Mouse (Mus musculus) midbrain, embryonic 12.5 days (tissue): ENCODE results near the gene Adnp. TPM values are rescaled to one million over a fixed set of nuclear protein-coding genes. Genes with fewer than 3 reads are reported as not detected.

Experiments
- ATAC-seq: fragments of 200-750 bp; cut with Nextera tagmentation; 2 replicates; pipeline ENCODE4 v1.8.0; 2017; ENCODE audit warnings: low read depth, moderate TSS enrichment, moderate library complexity; ENCODE audit not compliant: low FRiP score
- H3K27ac ChIP-seq: fragments of 300-500 bp; sonication (generic); replicated peaks from 2 replicates; pipeline ENCODE4 v1.5.1; 2016; ENCODE audit warnings: mild to moderate bottlenecking
- H3K27me3 ChIP-seq: fragments of 300-500 bp; sonication (generic); 2 replicates; pipeline ENCODE4 v1.6.1; 2016; ENCODE audit warnings: mild to moderate bottlenecking
- H3K36me3 ChIP-seq: fragments of 300-500 bp; sonication (generic); 2 replicates; pipeline ENCODE4 v1.6.1; 2016
- H3K4me1 ChIP-seq: fragments of 300-500 bp; sonication (generic); 2 replicates; pipeline ENCODE4 v1.6.1; 2016
- H3K4me2 ChIP-seq: fragments of 300-500 bp; sonication (generic); replicated peaks from 2 replicates; pipeline ENCODE4 v1.6.1; 2016; ENCODE audit warnings: mild to moderate bottlenecking, moderate library complexity
- H3K4me3 ChIP-seq: fragments of 300-500 bp; sonication (generic); 2 replicates; pipeline ENCODE4 v1.5.1; 2016; ENCODE audit warnings: mild to moderate bottlenecking
- H3K9ac ChIP-seq: fragments of 300-500 bp; sonication (generic); replicated peaks from 2 replicates; pipeline ENCODE4 v1.6.1; 2016; ENCODE audit warnings: mild to moderate bottlenecking, moderate library complexity
- H3K9me3 ChIP-seq: fragments of 300-500 bp; sonication (generic); 2 replicates; pipeline ENCODE4 v1.6.1; 2016; ENCODE audit warnings: mild to moderate bottlenecking
- WGBS: fragments of 180-500 bp; shearing (Covaris S2); methylation state at CpG from one replicate; pipeline ENCODE4 v1.1.7; 2016; 5-methylcytosine and 5-hydroxymethylcytosine counted together
- microRNA-seq: library from miRNA; unstranded; fragments of <30 nt; microRNA quantifications from one replicate; pipeline ENCODE4, GENCODE M21; 2017
- polyA plus RNA-seq: library from polyadenylated mRNA; unstranded; fragments of >200 nt; fragmentation: Nextera tagmentation; extraction: Ambion mirVana; gene quantifications from 2 replicates; pipeline ENCODE4 v1.2.1, GENCODE M21; 2016

Gene Adnp
- polyA plus RNA-seq, 1 experiment from 2014 or later, result 7.5 TPM

- Histone ChIP-seq H3K4me3 (no peak overlapping the region), H3K9ac (no peak overlapping the region), H3K4me2 (no peak overlapping the region), H3K9me3 (no peaks in the 10 kb centered on the region), H3K36me3 (no peaks in the 10 kb centered on the region), H3K27ac (no peak overlapping the region), H3K27me3 (no peaks in the 10 kb centered on the region), H3K4me1 (no peaks in the 10 kb centered on the region)
- WGBS, result 76% methylated on average over 2 of the region's 2 CpGs
- ATAC-seq, result no peak
Measured at GRCm38 (mm10) chr2:168145437-168145836, 61.5 kb downstream of the Adnp start.

- H3K27ac ChIP-seq, result no peak overlapping the region
Measured at GRCm38 (mm10) chr2:168143794-168144193, 63.1 kb downstream of the Adnp start.

GRCm38 (mm10) chr2:168137161-168137560 lies 69.8 kb downstream of the Adnp start:
- WGBS, result 72% methylated on average over 15 of the region's 15 CpGs
- Histone ChIP-seq H3K4me3 (no peak overlapping the region), H3K27me3 (no peaks in the 10 kb centered on the region), H3K27ac (no peak overlapping the region), H3K4me2 (no peak overlapping the region), H3K36me3 (no peaks in the 10 kb centered on the region), H3K4me1 (no peaks in the 10 kb centered on the region), H3K9ac (no peak overlapping the region; the same call in 1 of the 2 replicates), H3K9me3 (no peaks in the 10 kb centered on the region)
- no peak for ATAC-seq

More at GRCm38 (mm10) chr2:168143794-168144193, 63.1 kb downstream of the Adnp start:
- H3K9ac ChIP-seq, result no peak overlapping the region
- H3K9me3 ChIP-seq, result no peaks in the 10 kb centered on the region
- H3K4me1 ChIP-seq, result no peaks in the 10 kb centered on the region
- H3K4me3 ChIP-seq, result no peak overlapping the region
- no peaks in the 10 kb centered on the region for H3K27me3 ChIP-seq
- H3K4me2 ChIP-seq, result no peak overlapping the region
- H3K36me3 ChIP-seq, result no peaks in the 10 kb centered on the region
- 33% methylated on average over 5 of the region's 5 CpGs for WGBS
- ATAC-seq, result no peak

Small RNAs within 50 kb of the gene (microRNA-seq; reads per million reads assigned to microRNA genes)
- gene Gm24561, result not detected

Other genes with a start within 250 kb of the Adnp start
- 1.1 and 1.2 TPM in 2 replicates for gene Ripor3, start 196.5 kb downstream of the Adnp start, polyA plus RNA-seq
- 8.6 and 11.4 TPM in 2 replicates for gene Pard6b, start 126.1 kb downstream of the Adnp start, polyA plus RNA-seq
- 23.6 and 24.7 TPM in 2 replicates for gene Gm20716, start 23.3 kb upstream of the Adnp start, polyA plus RNA-seq
- gene Dpm1, start 23.5 kb upstream of the Adnp start, polyA plus RNA-seq, result 87.5 and 99.0 TPM in 2 replicates
- gene Mocs3, start 23.5 kb upstream of the Adnp start, polyA plus RNA-seq, result 11.3 and 11.7 TPM in 2 replicates
- 2.3 and 3.2 TPM in 2 replicates for gene Kcng1, start 74.6 kb upstream of the Adnp start, polyA plus RNA-seq